Mouse (Mus musculus) heart, postnatal 0 days (tissue): Measurements from ENCODE around the gene Col18a1. TPM values are rescaled to one million over a fixed set of nuclear protein-coding genes. Genes with fewer than 3 reads are reported as not detected.

Experiments used
- ATAC-seq: fragments of 200-750 bp; cut with Nextera tagmentation; 2 replicates; pipeline ENCODE4 v1.8.0; 2017; ENCODE audit warnings: low read depth, moderate number of reproducible peaks, moderate library complexity; ENCODE audit not compliant: insufficient read depth
- DNase-seq: peaks from one replicate; pipeline ENCODE4 v3.0.0-alpha.2; 2016; ENCODE audit warnings: low spot score
- H3K27ac ChIP-seq: fragments of 300-500 bp; sonication (generic); 2 replicates; pipeline ENCODE4 v1.5.1; 2014; ENCODE audit warnings: low read depth, mild to moderate bottlenecking
- H3K27me3 ChIP-seq: fragments of 300-500 bp; sonication (generic); 2 replicates; pipeline ENCODE4 v1.6.1; 2014; ENCODE audit warnings: low read length, mixed read lengths; ENCODE audit not compliant: control insufficient read depth, insufficient read depth
- H3K36me3 ChIP-seq: fragments of 300-500 bp; sonication (generic); replicated peaks from 2 replicates; pipeline ENCODE4 v1.6.1; 2014; ENCODE audit warnings: low read length, mixed read lengths; ENCODE audit not compliant: control insufficient read depth, insufficient read depth
- H3K4me1 ChIP-seq: fragments of 300-500 bp; sonication (generic); 2 replicates; pipeline ENCODE4 v1.6.1; 2014; ENCODE audit warnings: antibody characterized with exemption; ENCODE audit not compliant: control insufficient read depth, insufficient read depth
- H3K4me2 ChIP-seq: fragments of 300-500 bp; sonication (generic); 2 replicates; pipeline ENCODE4 v1.6.1; 2014; ENCODE audit warnings: low read depth, mild to moderate bottlenecking, low read length, moderate library complexity
- H3K4me3 ChIP-seq: fragments of 300-500 bp; sonication (generic); 2 replicates; pipeline ENCODE4 v1.5.1; 2014; ENCODE audit warnings: low read depth, low read length
- H3K9ac ChIP-seq: fragments of 300-500 bp; sonication (generic); replicated peaks from 2 replicates; pipeline ENCODE4 v1.6.1; 2014; ENCODE audit warnings: low read depth, low read length, mixed read lengths
- H3K9me3 ChIP-seq: fragments of 300-500 bp; sonication (generic); replicated peaks from 2 replicates; pipeline ENCODE4 v1.6.1; 2016; ENCODE audit warnings: low read length; ENCODE audit not compliant: control insufficient read depth
- CTCF ChIP-seq: IDR thresholded peaks from 2 replicates; pipeline ENCODE4 v1.5.1; 2016; ENCODE audit warnings: antibody characterized with exemption, control low read depth, low read depth
- EP300 ChIP-seq: IDR thresholded peaks from 2 replicates; pipeline ENCODE4 v1.6.1; 2016; ENCODE audit warnings: antibody characterized with exemption, low read depth
- WGBS: fragments of 180-500 bp; shearing (Covaris S2); extraction: QIAGEN DNeasy Blood & Tissue Kit; methylation state at CpG from one replicate; pipeline ENCODE4 v1.1.7; 2014; 5-methylcytosine and 5-hydroxymethylcytosine counted together
- polyA plus RNA-seq: library from polyadenylated mRNA; unstranded; fragments of >200 nt; fragmentation: Nextera tagmentation; extraction: Ambion mirVana; gene quantifications from 2 replicates; pipeline ENCODE4 v1.2.1, GENCODE M21; 2015
- total RNA-seq: library from RNA; depleted of rRNA; stranded (reverse); fragments of >200 nt; gene quantifications from 2 replicates; pipeline ENCODE4 v1.2.3, GENCODE M21; 2014; ENCODE audit warnings: low replicate concordance

Col18a1 gene
- total and polyA plus RNA-seq, 2 experiments from 2014 or later = 47.3 to 130 TPM

GRCm38 (mm10) chr10:77022301-77023130 is 143.8 kb downstream of the Col18a1 start:
- no peak for ATAC-seq
- Histone ChIP-seq H3K36me3 (no peaks in the 10 kb centered on the region), H3K9me3 (no peaks in the 10 kb centered on the region), H3K4me1 (no peaks in the 10 kb centered on the region), H3K4me3 (no peak overlapping the region), H3K27ac (no peak overlapping the region), H3K9ac (no peak overlapping the region), H3K27me3 (no peaks in the 10 kb centered on the region), H3K4me2 (no peak overlapping the region)
- WGBS = 78% methylated on average over 13 of the region's 13 CpGs
- DNase-seq = no peak
- no peak for TF ChIP-seq CTCF

GRCm38 (mm10) chr10:77021399-77022052 is 144.8 kb downstream of the Col18a1 start:
- no peak overlapping the region for H3K9ac ChIP-seq
- H3K4me2 ChIP-seq = peak overlapping the region; percentile 48
- TF ChIP-seq CTCF (peak; percentile 96), EP300 (no peak)
- H3K9me3 ChIP-seq = no peaks in the 10 kb centered on the region
- WGBS = 30% methylated on average over 17 of the region's 17 CpGs
- ATAC-seq = peak; percentile 66
- H3K4me3 ChIP-seq = no peak overlapping the region
- no peaks in the 10 kb centered on the region for H3K4me1 ChIP-seq
- H3K36me3 ChIP-seq = no peaks in the 10 kb centered on the region
- peak; percentile 56 for DNase-seq
- H3K27me3 ChIP-seq = no peaks in the 10 kb centered on the region
- H3K27ac ChIP-seq = no peak overlapping the region

- no peak overlapping the region for H3K27ac ChIP-seq
- H3K4me3 ChIP-seq = no peak overlapping the region
- TF ChIP-seq CTCF (no peak), EP300 (no peak)
- no peaks in the 10 kb centered on the region for H3K36me3 ChIP-seq
- H3K9me3 ChIP-seq = no peaks in the 10 kb centered on the region
- ATAC-seq = no peak
- 68% methylated on average over 9 of the region's 9 CpGs for WGBS
- no peak for DNase-seq
- no peak overlapping the region for H3K4me2 ChIP-seq
- H3K4me1 ChIP-seq = no peaks in the 10 kb centered on the region
- no peaks in the 10 kb centered on the region for H3K27me3 ChIP-seq
- no peak overlapping the region for H3K9ac ChIP-seq
Observed at GRCm38 (mm10) chr10:77017662-77018061, 148.7 kb downstream of the Col18a1 start.

- TF ChIP-seq CTCF (no peak), EP300 (no peak)
- WGBS = 71% methylated on average over 2 of the region's 2 CpGs
Observed at GRCm38 (mm10) chr10:77017061-77017460, 149.3 kb downstream of the Col18a1 start.

GRCm38 (mm10) chr10:77016499-77016898 is 149.8 kb downstream of the Col18a1 start:
- ATAC-seq (no peak), DNase-seq (no peak)
- no peak overlapping the region for H3K4me3 ChIP-seq
- no peaks in the 10 kb centered on the region for H3K27me3 ChIP-seq
- H3K4me1 ChIP-seq = no peaks in the 10 kb centered on the region
- H3K9me3 ChIP-seq = no peaks in the 10 kb centered on the region
- TF ChIP-seq EP300 (no peak), CTCF (no peak)
- WGBS = 49% methylated on average over 8 of the region's 8 CpGs
- no peak overlapping the region for H3K27ac ChIP-seq
- no peak overlapping the region for H3K9ac ChIP-seq
- no peak overlapping the region for H3K4me2 ChIP-seq
- H3K36me3 ChIP-seq = no peaks in the 10 kb centered on the region

More at GRCm38 (mm10) chr10:77017061-77017460, 149.3 kb downstream of the Col18a1 start:
- Histone ChIP-seq H3K4me2 (no peak overlapping the region), H3K27me3 (no peaks in the 10 kb centered on the region), H3K27ac (no peak overlapping the region), H3K4me3 (no peak overlapping the region), H3K36me3 (no peaks in the 10 kb centered on the region), H3K9ac (no peak overlapping the region), H3K4me1 (no peaks in the 10 kb centered on the region), H3K9me3 (no peaks in the 10 kb centered on the region)
- DNase-seq = no peak
- ATAC-seq = no peak
